Mouse (Mus musculus): ENCODE results near the gene Oaz2.

GRCm38 (mm10) chr9:65697356-65697755 is 29.6 kb downstream of the Oaz2 start:
- no peak for TF ChIP-seq CTCF (IDR thresholded peaks at IDR 0.05; ENCODE audit: low read depth, low read length)
- no peak for TF ChIP-seq TAL1 (conservative IDR thresholded peaks at IDR 0.05; ENCODE audit: low read depth, low read length)
- no peak for TF ChIP-seq GATA1 (IDR thresholded peaks at IDR 0.05; ENCODE audit: borderline replicate concordance, low read length)
- TF ChIP-seq POLR2AphosphoS5 (IDR thresholded peaks at IDR 0.05; ENCODE audit: insufficient replicate concordance, low read depth, low read length): no peak
- TF ChIP-seq GATA2 (IDR thresholded peaks at IDR 0.05; ENCODE audit: borderline replicate concordance, low read depth, low read length): no peak

Data from G1E (cell line).